In the genomic region with DNA sequence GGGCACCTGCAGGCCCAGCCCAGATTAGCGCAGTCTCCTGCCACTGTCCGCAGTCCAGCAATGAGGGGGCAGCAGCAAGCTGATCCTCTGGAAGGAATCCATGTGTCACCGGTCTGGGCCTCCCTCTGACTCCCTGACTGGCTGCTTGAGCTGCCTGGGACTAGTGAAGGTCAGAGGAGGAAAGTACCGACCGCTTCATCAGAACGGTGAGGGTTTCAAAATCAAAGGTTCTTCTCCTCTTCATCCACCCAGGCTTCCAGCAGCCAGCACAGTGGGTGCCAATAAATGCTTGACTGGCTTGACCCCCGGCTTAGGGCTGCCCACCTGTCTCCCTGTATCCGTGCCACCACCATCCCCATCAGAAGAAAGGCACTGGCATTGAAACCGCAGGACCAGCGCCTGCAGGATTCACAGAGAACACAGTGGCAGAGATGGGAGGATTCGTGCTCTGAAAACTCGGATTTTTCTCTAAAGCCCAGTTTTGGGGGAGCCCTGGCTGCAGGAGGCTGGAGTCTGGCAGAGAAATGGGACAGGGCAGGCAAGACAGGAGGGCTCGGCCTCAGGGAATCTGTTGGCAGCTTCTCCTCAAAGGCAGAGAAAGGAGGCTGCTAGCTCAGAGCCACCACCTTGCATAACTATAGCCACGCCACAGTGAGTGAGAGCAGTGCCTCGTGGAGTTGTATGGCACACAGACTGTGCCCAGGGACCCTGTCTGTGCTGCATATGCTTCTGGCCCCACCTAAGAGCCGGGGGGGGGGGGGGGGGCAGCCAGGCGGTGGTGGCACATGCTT, we compare ENCODE assay signal across 8 mouse cellular contexts. TPM values are rescaled to one million over a fixed set of nuclear protein-coding genes. Genes with fewer than 3 reads are reported as not detected.
A peak's percentile ranks its signal among the peaks of the same experiment; 100 is the strongest.
DNase-seq lines count a peak whose midpoint lies in the region; ATAC-seq and TF ChIP-seq lines count a peak whose summit lies in the region.
"Had no signal": no experiment of that assay in that cellular context is flagged by ENCODE, and none has a peak within 500 bp of the region (broad histone marks: within the 10 kb centered on the region; RNA-seq: fewer than 3 reads in every experiment).

No protein-coding gene starts in this region.

- WGBS in limb, embryonic 13.5 days, result 55% methylated on average over 16 of the region's 17 CpGs
- WGBS in limb, embryonic 10.5 days, result 46% methylated on average over 17 of the region's 17 CpGs
- 43% methylated on average over 17 of the region's 17 CpGs for WGBS in hindbrain, embryonic 13.5 days
- WGBS in small intestine, adult 2 months, result 81% methylated on average over 17 of the region's 17 CpGs

- H3K4me1 ChIP-seq in limb, embryonic 13.5 days, result peaks cover 19% of the 10 kb centered on the region
- peaks cover 23% of the 10 kb centered on the region for H3K4me1 ChIP-seq in limb, embryonic 10.5 days
- H3K4me1 ChIP-seq in cortical plate, adult 2 months (ENCODE audit: control insufficient read depth, insufficient read depth, low read length), result peaks cover 10% of the 10 kb centered on the region
- peaks cover 55% of the 10 kb centered on the region for H3K4me1 ChIP-seq in hindbrain, embryonic 13.5 days (replicated peaks)
- peaks cover 15% of the 10 kb centered on the region for H3K4me1 ChIP-seq in small intestine, adult 2 months (ENCODE audit: control insufficient read depth, insufficient read depth, insufficient read length, low read length)

- H3K27me3 ChIP-seq in limb, embryonic 13.5 days, result peaks cover 54% of the 10 kb centered on the region
- peaks cover 95% of the 10 kb centered on the region for H3K27me3 ChIP-seq in limb, embryonic 10.5 days (ENCODE audit: low read depth, poor library complexity, severe bottlenecking)
- peaks cover 8% of the 10 kb centered on the region; the same call in 1 of the 2 replicates for H3K27me3 ChIP-seq in hindbrain, embryonic 13.5 days
- H3K27me3 ChIP-seq in small intestine, adult 2 months (ENCODE audit: control insufficient read depth, insufficient read depth, low read length), result peaks cover 29% of the 10 kb centered on the region

- no peak for ATAC-seq in limb, embryonic 13.5 days (ENCODE audit: low FRiP score, low read depth)
- ATAC-seq in hindbrain, embryonic 13.5 days (ENCODE audit: low FRiP score), result no peak
- no peak for ATAC-seq in granulocyte monocyte progenitor cell, adult 5-6 weeks (replicated peaks; ENCODE audit: poor library complexity, severe bottlenecking)

- intact Hi-C loops in heart, postnatal 10 days (cut with DNase I), result no loop called here

- H3K9me3 ChIP-seq in limb, embryonic 13.5 days, result no peaks in the 10 kb centered on the region
- H3K9me3 ChIP-seq in limb, embryonic 10.5 days (replicated peaks), result no peaks in the 10 kb centered on the region
- no peaks in the 10 kb centered on the region for H3K9me3 ChIP-seq in hindbrain, embryonic 13.5 days
- H3K9me3 ChIP-seq: limb, embryonic 12.5 days had no signal

- H3K4me3 ChIP-seq in limb, embryonic 13.5 days, result no peak overlapping the region
- H3K4me3 ChIP-seq in limb, embryonic 10.5 days, result no peak overlapping the region
- H3K4me3 ChIP-seq in cortical plate, adult 2 months (ENCODE audit: insufficient read depth, low read length), result peak overlapping the region; percentile 64
- H3K4me3 ChIP-seq in hindbrain, embryonic 13.5 days, result peak overlapping the region; percentile 83
- H3K4me3 ChIP-seq in small intestine, adult 2 months (ENCODE audit: low read depth, low read length), result no peak overlapping the region

- DNase-seq in limb, embryonic 10.5 days (ENCODE audit: low spot score), result no peak
- DNase-seq in heart, postnatal 10 days, result no peak

- H3K27ac ChIP-seq in limb, embryonic 13.5 days, result no peak overlapping the region
- no peak overlapping the region for H3K27ac ChIP-seq in limb, embryonic 10.5 days
- H3K27ac ChIP-seq in cortical plate, adult 2 months (ENCODE audit: insufficient read depth, low read length), result peak overlapping the region; percentile 43
- peak overlapping the region; percentile 95 for H3K27ac ChIP-seq in hindbrain, embryonic 13.5 days
- no peak overlapping the region for H3K27ac ChIP-seq in small intestine, adult 2 months (ENCODE audit: insufficient read depth, low read depth, low read length)
- H3K27ac ChIP-seq: limb, embryonic 12.5 days had no signal

- TF ChIP-seq POLR2A in cortical plate, adult 2 months (IDR thresholded peaks at IDR 0.05; ENCODE audit: extremely low read depth, insufficient read depth, low read length), result peak; percentile 40; the same call in 1 of the 2 replicates
- peak; percentile 14; the same call in 1 of the 2 replicates for TF ChIP-seq POLR2A in small intestine, adult 2 months (IDR thresholded peaks at IDR 0.05; ENCODE audit: low read depth, low read length)

- no peak overlapping the region for H3K9ac ChIP-seq in limb, embryonic 13.5 days
- peak overlapping the region; percentile 92 for H3K9ac ChIP-seq in hindbrain, embryonic 13.5 days
- H3K9ac ChIP-seq: limb, embryonic 12.5 days had no signal

- no peaks in the 10 kb centered on the region for H3K36me3 ChIP-seq in limb, embryonic 13.5 days
- no peaks in the 10 kb centered on the region for H3K36me3 ChIP-seq in limb, embryonic 10.5 days
- H3K36me3 ChIP-seq in hindbrain, embryonic 13.5 days, result 0 out of 2 replicates have a peak, but pooled peaks cover 8% of the 10 kb centered on the region
- no peaks in the 10 kb centered on the region for H3K36me3 ChIP-seq in small intestine, adult 2 months (ENCODE audit: control insufficient read depth, insufficient read depth, low read length)
- H3K36me3 ChIP-seq: limb, embryonic 12.5 days had no signal

- TF ChIP-seq CTCF in cortical plate, adult 2 months (IDR thresholded peaks at IDR 0.05; ENCODE audit: extremely low read depth, insufficient read depth, low read length), result no peak
- TF ChIP-seq CTCF in small intestine, adult 2 months (IDR thresholded peaks at IDR 0.05; ENCODE audit: extremely low read depth, insufficient read length, insufficient replicate concordance, low read depth, low read length), result no peak

- H3K4me2 ChIP-seq in limb, embryonic 13.5 days (replicated peaks), result 0 out of 2 replicates have a peak overlapping the region, but pooled peaks have one; percentile 98
- H3K4me2 ChIP-seq in hindbrain, embryonic 13.5 days, result peak overlapping the region; percentile 88

RNA-seq across cellular contexts. Expression of a gene that starts 2.5 kb away (rescaled TPM):
- polyA plus RNA-seq in limb, embryonic 13.5 days (2015; fragmentation: Nextera tagmentation; extraction: Ambion mirVana), result 6.1 and 7.2 TPM in 2 replicates
- polyA plus RNA-seq in limb, embryonic 10.5 days (2016; fragmentation: Nextera tagmentation; extraction: Ambion mirVana), result 1.1 and 2.0 TPM in 2 replicates
- 382 and 387 TPM in 2 replicates for polyA plus RNA-seq in cortical plate, adult 2 months (2012; rRNA removed)
- 67.9 and 76.3 TPM in 2 replicates for polyA plus RNA-seq in hindbrain, embryonic 13.5 days (2015; fragmentation: Nextera tagmentation; extraction: Ambion mirVana)
- 2.6 and 2.8 TPM in 2 replicates for polyA plus RNA-seq in small intestine, adult 2 months (2012; rRNA removed)
- total RNA-seq in heart, postnatal 10 days (2021), result 10 to 100 TPM in 1 of 2 experiments, 1 to 10 TPM in 1; 8.8 to 11.0 TPM
- 0.23 TPM in 1 of 2 replicates, not detected in the other for total RNA-seq in granulocyte monocyte progenitor cell, adult 5-6 weeks (2014; fragmentation: Nextera tagmentation)
- total RNA-seq in granulocyte monocyte progenitor cell, adult 5-6 weeks (2017), result not detected in 2 replicates

Comparison
In these comparisons a context has a peak if more than half of its experiments do, and no peak if none do; other contexts are left out.
1. H3K27ac ChIP-seq: peak in cortical plate, adult 2 months (single experiment) and hindbrain, embryonic 13.5 days (single experiment); none in limb, embryonic 13.5 days (single experiment), limb, embryonic 10.5 days (single experiment) and small intestine, adult 2 months (single experiment).
2. H3K4me3 ChIP-seq: peak in cortical plate, adult 2 months (single experiment) and hindbrain, embryonic 13.5 days (single experiment); none in limb, embryonic 13.5 days (single experiment), limb, embryonic 10.5 days (single experiment) and small intestine, adult 2 months (single experiment).